8 mouse cellular contexts compared by ENCODE assay signal in the genomic region with DNA sequence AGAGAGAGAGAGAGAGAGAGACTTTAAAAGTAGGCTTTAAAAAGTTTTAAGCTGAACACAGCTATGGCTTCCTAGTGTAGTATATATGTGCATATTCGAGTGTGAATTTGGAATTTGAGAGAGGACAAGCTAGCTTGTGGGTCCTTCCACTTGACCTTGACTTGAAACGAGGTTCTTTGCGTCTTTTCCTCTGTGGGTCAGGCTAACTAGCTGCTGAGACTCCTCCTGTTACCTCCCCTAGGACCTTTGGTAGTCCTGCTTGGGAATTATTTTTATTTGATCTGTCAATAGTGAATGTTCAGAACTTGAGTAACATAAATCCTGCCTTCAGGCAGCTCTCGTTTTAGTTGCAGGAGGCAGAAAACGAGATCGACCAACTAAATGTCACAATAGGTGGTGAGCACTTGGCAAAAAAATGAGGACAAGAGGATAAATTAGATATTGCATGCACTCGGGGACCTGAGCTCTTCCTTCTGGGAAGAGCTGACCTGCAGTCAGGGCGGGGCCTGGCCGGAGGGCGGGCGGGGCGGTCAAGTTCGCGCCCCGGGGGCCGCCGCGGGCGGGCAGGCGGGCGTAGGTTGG. TPM values are rescaled to one million over a fixed set of nuclear protein-coding genes. Genes with fewer than 3 reads are reported as not detected.
A peak's percentile ranks its signal among the peaks of the same experiment; 100 is the strongest.
DNase-seq lines count a peak whose midpoint lies in the region; ATAC-seq lines count a peak whose summit lies in the region.

No protein-coding gene starts in this region.

- peak overlapping the region; percentile 97 for H3K9ac ChIP-seq in limb, embryonic 12.5 days (replicated peaks)
- peak overlapping the region; percentile 47 for H3K9ac ChIP-seq in stomach, embryonic 14.5 days (replicated peaks; ENCODE audit: low read depth, low read length)

- H3K9me3 ChIP-seq in megakaryocyte, embryonic 14.5 days, result peaks cover 9% of the 10 kb centered on the region; the same call in 1 of the 2 replicates
- 0 out of 2 replicates have a peak, but pooled peaks cover 3% of the 10 kb centered on the region for H3K9me3 ChIP-seq in limb, embryonic 12.5 days
- no peaks in the 10 kb centered on the region for H3K9me3 ChIP-seq in stomach, embryonic 14.5 days (ENCODE audit: control insufficient read depth, low read depth, low read length)

- peaks cover 28% of the 10 kb centered on the region for H3K4me1 ChIP-seq in megakaryocyte, embryonic 14.5 days
- peaks cover 19% of the 10 kb centered on the region for H3K4me1 ChIP-seq in limb, embryonic 12.5 days (replicated peaks)
- H3K4me1 ChIP-seq in stomach, embryonic 14.5 days (ENCODE audit: control insufficient read depth, insufficient read depth, low read length), result peaks cover 14% of the 10 kb centered on the region; the same call in 1 of the 2 replicates

- H3K27ac ChIP-seq in limb, embryonic 12.5 days, result peak overlapping the region; percentile 64
- H3K27ac ChIP-seq in stomach, embryonic 14.5 days (ENCODE audit: low read length), result peak overlapping the region; percentile 61

- H3K27me3 ChIP-seq in megakaryocyte, embryonic 14.5 days (replicated peaks), result no peaks in the 10 kb centered on the region
- no peaks in the 10 kb centered on the region for H3K27me3 ChIP-seq in limb, embryonic 12.5 days
- H3K27me3 ChIP-seq in stomach, embryonic 14.5 days (ENCODE audit: control insufficient read depth, insufficient read depth, low read length), result no peaks in the 10 kb centered on the region

- peaks cover 24% of the 10 kb centered on the region for H3K36me3 ChIP-seq in megakaryocyte, embryonic 14.5 days (replicated peaks; ENCODE audit: low read length)
- H3K36me3 ChIP-seq in limb, embryonic 12.5 days, result peaks cover 14% of the 10 kb centered on the region
- H3K36me3 ChIP-seq in stomach, embryonic 14.5 days (ENCODE audit: control insufficient read depth, insufficient read depth, low read length), result peaks cover 5% of the 10 kb centered on the region

- ATAC-seq in cerebellum, adult (ENCODE audit: insufficient number of reproducible peaks, low FRiP score, low TSS enrichment), result peak; percentile 66
- ATAC-seq in megakaryocyte, adult 5-6 weeks (ENCODE audit: poor library complexity, severe bottlenecking), result no peak
- ATAC-seq in limb, embryonic 12.5 days (ENCODE audit: insufficient number of reproducible peaks, insufficient read depth, low FRiP score, low TSS enrichment, low read depth), result 0 out of 2 replicates have a peak, but pooled peaks have one; percentile 1
- ATAC-seq in stomach, embryonic 14.5 days (ENCODE audit: insufficient number of reproducible peaks, insufficient read depth, low FRiP score, low read depth), result no peak

- peak overlapping the region; percentile 96 for H3K4me3 ChIP-seq in megakaryocyte, embryonic 14.5 days (replicated peaks)
- H3K4me3 ChIP-seq in limb, embryonic 12.5 days (replicated peaks), result peak overlapping the region; percentile 96
- H3K4me3 ChIP-seq in stomach, embryonic 14.5 days (ENCODE audit: low read depth, low read length), result peak overlapping the region; percentile 90

- DNase-seq in cerebellum, adult 9-10 months, result no peak
- no peak for DNase-seq in Muller cell, postnatal 12 days (ENCODE audit: inconsistent ontology term)
- no peak for DNase-seq in kidney, postnatal 10 days

- H3K4me2 ChIP-seq in limb, embryonic 12.5 days, result peak overlapping the region; percentile 66
- H3K4me2 ChIP-seq in stomach, embryonic 14.5 days (replicated peaks; ENCODE audit: low read depth, low read length), result peak overlapping the region; percentile 49

- 5% methylated on average over 21 of the region's 21 CpGs for WGBS in limb, embryonic 12.5 days
- WGBS in stomach, embryonic 14.5 days, result 6% methylated on average over 19 of the region's 21 CpGs

RNA-seq across cellular contexts. Expression of gene Tada1, which starts 0.4 kb away (rescaled TPM):
- polyA plus RNA-seq in megakaryocyte, embryonic 14.5 days (2012; ENCODE audit: insufficient read depth, low replicate concordance), result 2.3 and 14.0 TPM in 2 replicates
- total RNA-seq in megakaryocyte, adult 5-6 weeks (2015), result 44.1 and 47.3 TPM in 2 replicates
- 28.9 and 29.4 TPM in 2 replicates for total RNA-seq in megakaryocyte, adult 5-6 weeks (2017)
- polyA plus RNA-seq in limb, embryonic 12.5 days (2016; fragmentation: Nextera tagmentation; extraction: Ambion mirVana), result 60.3 and 60.7 TPM in 2 replicates
- polyA plus RNA-seq in stomach, embryonic 14.5 days (2014; fragmentation: Nextera tagmentation; extraction: Ambion mirVana), result 50.1 and 56.0 TPM in 2 replicates

RNA-seq across cellular contexts. Expression of gene Pogk, which starts 31.1 kb away (rescaled TPM):
- 0.20 and 1.3 TPM in 2 replicates for polyA plus RNA-seq in megakaryocyte, embryonic 14.5 days (2012; ENCODE audit: insufficient read depth, low replicate concordance)
- 3.6 and 4.9 TPM in 2 replicates for total RNA-seq in megakaryocyte, adult 5-6 weeks (2015)
- 4.3 and 5.1 TPM in 2 replicates for total RNA-seq in megakaryocyte, adult 5-6 weeks (2017)
- 24.9 and 29.0 TPM in 2 replicates for polyA plus RNA-seq in limb, embryonic 12.5 days (2016; fragmentation: Nextera tagmentation; extraction: Ambion mirVana)
- polyA plus RNA-seq in stomach, embryonic 14.5 days (2014; fragmentation: Nextera tagmentation; extraction: Ambion mirVana), result 20.6 and 21.2 TPM in 2 replicates

Comparison
In these comparisons a context has a peak if more than half of its experiments do, and no peak if none do; other contexts are left out.
1. ATAC-seq: peak in cerebellum, adult (single experiment) and limb, embryonic 12.5 days (single experiment); none in megakaryocyte, adult 5-6 weeks (single experiment) and stomach, embryonic 14.5 days (single experiment).
2. Peak in every context shown above with its lines, with median percentiles within 50 percentile points of each other: H3K4me3 ChIP-seq.